16 mouse cellular contexts compared by ENCODE assay signal in genomic region chr11:99388661-99389060, GRCm38 (mm10). TPM values are rescaled to one million over a fixed set of nuclear protein-coding genes. Genes with fewer than 3 reads are reported as not detected.
"Had no signal": no experiment of that assay in that cellular context is flagged by ENCODE, and none has a peak within 500 bp of the region (broad histone marks: within the 10 kb centered on the region; RNA-seq: fewer than 3 reads in every experiment).

No protein-coding gene starts in this region.

- H3K9me3 ChIP-seq: intestine, embryonic 15.5 days; liver, embryonic 13.5 days; lung, embryonic 15.5 days; midbrain, embryonic 15.5 days; neural tube, embryonic 12.5 days had no signal

- H3K4me2 ChIP-seq: intestine, embryonic 15.5 days; liver, embryonic 13.5 days; lung, embryonic 15.5 days; midbrain, embryonic 11.5 days; midbrain, embryonic 15.5 days; neural tube, embryonic 12.5 days had no signal

- H3K9ac ChIP-seq: intestine, embryonic 15.5 days; liver, embryonic 13.5 days; liver, postnatal 0 days; lung, embryonic 15.5 days; midbrain, embryonic 15.5 days had no signal

- DNase-seq: liver; liver, embryonic 13.5 days; liver, postnatal 0 days; lung, postnatal 14 days; thymus, postnatal 4 days had no signal

- H3K27me3 ChIP-seq: intestine, embryonic 15.5 days; lung, embryonic 15.5 days; midbrain, embryonic 15.5 days had no signal

- ATAC-seq: intestine, embryonic 15.5 days; liver, postnatal 0 days; midbrain, embryonic 15.5 days had no signal

- H3K4me1 ChIP-seq: lung, embryonic 15.5 days; neural tube, embryonic 12.5 days had no signal

- H3K36me3 ChIP-seq: intestine, embryonic 15.5 days; liver, embryonic 13.5 days; lung, embryonic 15.5 days; midbrain, embryonic 15.5 days; neural tube, embryonic 12.5 days had no signal

- H3K27ac ChIP-seq: intestine, embryonic 15.5 days; kidney, postnatal 0 days; layer of hippocampus, adult 2 months; liver, embryonic 13.5 days; lung, embryonic 15.5 days; macrophage; midbrain, embryonic 15.5 days; neural tube, embryonic 12.5 days; stomach, postnatal 0 days had no signal

- H3K4me3 ChIP-seq: intestine, embryonic 15.5 days; layer of hippocampus, adult 2 months; liver, embryonic 13.5 days; lung, embryonic 15.5 days; megakaryocyte, embryonic 14.5 days; midbrain, embryonic 15.5 days; neural tube, embryonic 12.5 days had no signal

RNA-seq across cellular contexts. Expression of gene Krt28, which starts 14.0 kb away (rescaled TPM):
- polyA plus RNA-seq: kidney, postnatal 0 days; liver, embryonic 13.5 days; liver, postnatal 0 days; macrophage; stomach, postnatal 0 days had no signal

RNA-seq across cellular contexts. Expression of gene Krt12, which starts 33.4 kb away (rescaled TPM):
- polyA plus RNA-seq: intestine, embryonic 15.5 days; kidney, postnatal 0 days; limb, embryonic 11.5 days; liver, embryonic 13.5 days; liver, postnatal 0 days; macrophage; midbrain, embryonic 11.5 days; neural tube, embryonic 12.5 days had no signal

RNA-seq across cellular contexts. Expression of gene Krt27, which starts 37.8 kb away (rescaled TPM):
- polyA plus RNA-seq: intestine, embryonic 15.5 days; kidney, postnatal 0 days; limb, embryonic 11.5 days; liver, embryonic 13.5 days; liver, postnatal 0 days; lung, embryonic 15.5 days; macrophage; midbrain, embryonic 11.5 days; neural tube, embryonic 12.5 days; stomach, postnatal 0 days had no signal

RNA-seq across cellular contexts. Expression of gene Krt20, which starts 49.3 kb away (rescaled TPM):
- polyA plus RNA-seq: macrophage had no signal
